Mouse (Mus musculus): ENCODE data around the gene Arhgap4. TPM values are rescaled to one million over a fixed set of nuclear protein-coding genes. Genes with fewer than 3 reads are reported as not detected.
A peak's percentile ranks its signal among the peaks of the same experiment; 100 is the strongest.

Arhgap4 gene
- polyA plus RNA-seq, 1 experiment from 2014 or later, result 2.3 TPM

GRCm38 (mm10) chrX:73910049-73910448 lies 11.6 kb downstream of the Arhgap4 start:
- 93% methylated on average over 1 of the region's 1 CpGs for WGBS
- no peak for DNase-seq (ENCODE audit: low spot score)

GRCm38 (mm10) chrX:73897959-73898358 lies 23.7 kb downstream of the Arhgap4 start:
- 70% methylated on average over 3 of the region's 3 CpGs for WGBS
- no peak overlapping the region for H3K9ac ChIP-seq (ENCODE audit: low read depth, low read length)
- no peaks in the 10 kb centered on the region for H3K9me3 ChIP-seq (ENCODE audit: control insufficient read depth, low read length)
- H3K36me3 ChIP-seq (ENCODE audit: control insufficient read depth, insufficient read depth, low read length), result no peaks in the 10 kb centered on the region
- no peaks in the 10 kb centered on the region for H3K27me3 ChIP-seq (replicated peaks; ENCODE audit: control insufficient read depth, insufficient read depth, low read length)
- DNase-seq (ENCODE audit: low spot score), result no peak
- no peak overlapping the region for H3K4me2 ChIP-seq (ENCODE audit: low read depth, low read length)
- ATAC-seq (ENCODE audit: low read depth), result no peak
- no peak overlapping the region for H3K27ac ChIP-seq (replicated peaks; ENCODE audit: low read depth, low read length)
- H3K4me3 ChIP-seq (ENCODE audit: low read depth, low read length), result no peak overlapping the region
- H3K4me1 ChIP-seq (ENCODE audit: control insufficient read depth, insufficient read depth, low read length), result no peaks in the 10 kb centered on the region

More at GRCm38 (mm10) chrX:73910049-73910448, 11.6 kb downstream of the Arhgap4 start:
- ATAC-seq (ENCODE audit: low read depth), result no peak
- Histone ChIP-seq H3K4me2 (ENCODE audit: low read depth, low read length) (no peak overlapping the region), H3K4me1 (ENCODE audit: control insufficient read depth, insufficient read depth, low read length) (no peaks in the 10 kb centered on the region), H3K4me3 (ENCODE audit: low read depth, low read length) (no peak overlapping the region), H3K27me3 (replicated peaks; ENCODE audit: control insufficient read depth, insufficient read depth, low read length) (no peaks in the 10 kb centered on the region), H3K27ac (replicated peaks; ENCODE audit: low read depth, low read length) (no peak overlapping the region), H3K9me3 (ENCODE audit: control insufficient read depth, low read length) (no peaks in the 10 kb centered on the region), H3K36me3 (ENCODE audit: control insufficient read depth, insufficient read depth, low read length) (no peaks in the 10 kb centered on the region), H3K9ac (ENCODE audit: low read depth, low read length) (no peak overlapping the region)

- H3K9ac ChIP-seq (ENCODE audit: low read depth, low read length), result no peak within 1 kb of the TSS
- H3K27ac ChIP-seq (replicated peaks; ENCODE audit: low read depth, low read length), result no peak within 1 kb of the TSS
- no peaks in the 10 kb centered on the region for H3K27me3 ChIP-seq (replicated peaks; ENCODE audit: control insufficient read depth, insufficient read depth, low read length)
- H3K4me3 ChIP-seq (ENCODE audit: low read depth, low read length), result no peak within 1 kb of the TSS
- WGBS, result 15% methylated on average over 2 of the region's 2 CpGs
- H3K9me3 ChIP-seq (ENCODE audit: control insufficient read depth, low read length), result no peaks in the 10 kb centered on the region
- no peaks in the 10 kb centered on the region for H3K4me1 ChIP-seq (ENCODE audit: control insufficient read depth, insufficient read depth, low read length)
- DNase-seq (ENCODE audit: low spot score) (peak; percentile 5), ATAC-seq (ENCODE audit: low read depth) (no peak)
- no peaks in the 10 kb centered on the region for H3K36me3 ChIP-seq (ENCODE audit: control insufficient read depth, insufficient read depth, low read length)
- H3K4me2 ChIP-seq (ENCODE audit: low read depth, low read length), result no peak within 1 kb of the TSS
Observed at GRCm38 (mm10) chrX:73895719-73896118, 26.0 kb downstream of the Arhgap4 start, which contains the start of gene L1cam. TSS of gene L1cam (minus strand) at chrX:73896105.

GRCm38 (mm10) chrX:73892833-73893232 lies 28.8 kb downstream of the Arhgap4 start:
- H3K27me3 ChIP-seq (replicated peaks; ENCODE audit: control insufficient read depth, insufficient read depth, low read length), result no peaks in the 10 kb centered on the region
- H3K4me2 ChIP-seq (ENCODE audit: low read depth, low read length), result no peak overlapping the region
- ATAC-seq (ENCODE audit: low read depth), result no peak
- DNase-seq (ENCODE audit: low spot score), result no peak
- H3K9ac ChIP-seq (ENCODE audit: low read depth, low read length), result no peak overlapping the region
- H3K36me3 ChIP-seq (ENCODE audit: control insufficient read depth, insufficient read depth, low read length), result no peaks in the 10 kb centered on the region
- no peaks in the 10 kb centered on the region for H3K9me3 ChIP-seq (ENCODE audit: control insufficient read depth, low read length)
- no peak overlapping the region for H3K27ac ChIP-seq (replicated peaks; ENCODE audit: low read depth, low read length)
- WGBS, result 98% methylated on average over 12 of the region's 14 CpGs
- H3K4me1 ChIP-seq (ENCODE audit: control insufficient read depth, insufficient read depth, low read length), result no peaks in the 10 kb centered on the region
- H3K4me3 ChIP-seq (ENCODE audit: low read depth, low read length), result no peak overlapping the region

GRCm38 (mm10) chrX:73891551-73892152 lies 30.0 kb downstream of the Arhgap4 start, which contains the start of gene Avpr2:
TSS of gene Avpr2 (plus strand) at chrX:73892102.
- DNase-seq (ENCODE audit: low spot score) (no peak), ATAC-seq (ENCODE audit: low read depth) (no peak)
- Histone ChIP-seq H3K9ac (ENCODE audit: low read depth, low read length) (no peak within 1 kb of the TSS), H3K27ac (replicated peaks; ENCODE audit: low read depth, low read length) (no peak within 1 kb of the TSS), H3K27me3 (replicated peaks; ENCODE audit: control insufficient read depth, insufficient read depth, low read length) (no peaks in the 10 kb centered on the region), H3K36me3 (ENCODE audit: control insufficient read depth, insufficient read depth, low read length) (no peaks in the 10 kb centered on the region), H3K9me3 (ENCODE audit: control insufficient read depth, low read length) (no peaks in the 10 kb centered on the region), H3K4me3 (ENCODE audit: low read depth, low read length) (no peak within 1 kb of the TSS), H3K4me1 (ENCODE audit: control insufficient read depth, insufficient read depth, low read length) (no peaks in the 10 kb centered on the region), H3K4me2 (ENCODE audit: low read depth, low read length) (no peak within 1 kb of the TSS)
- WGBS, result 72% methylated on average over 6 of the region's 6 CpGs

- Histone ChIP-seq H3K9ac (ENCODE audit: low read depth, low read length) (no peak overlapping the region), H3K27ac (replicated peaks; ENCODE audit: low read depth, low read length) (no peak overlapping the region), H3K36me3 (ENCODE audit: control insufficient read depth, insufficient read depth, low read length) (no peaks in the 10 kb centered on the region), H3K27me3 (replicated peaks; ENCODE audit: control insufficient read depth, insufficient read depth, low read length) (peaks cover 14% of the 10 kb centered on the region), H3K4me1 (ENCODE audit: control insufficient read depth, insufficient read depth, low read length) (no peaks in the 10 kb centered on the region), H3K4me2 (ENCODE audit: low read depth, low read length) (no peak overlapping the region), H3K9me3 (ENCODE audit: control insufficient read depth, low read length) (no peaks in the 10 kb centered on the region), H3K4me3 (ENCODE audit: low read depth, low read length) (no peak overlapping the region)
- no peak for ATAC-seq (ENCODE audit: low read depth)
- WGBS, result 32% methylated on average over 6 of the region's 6 CpGs
- no peak for DNase-seq (ENCODE audit: low spot score)
Observed at GRCm38 (mm10) chrX:73881463-73881862, 40.2 kb downstream of the Arhgap4 start.

GRCm38 (mm10) chrX:73881036-73881427 lies 40.6 kb downstream of the Arhgap4 start:
- no peaks in the 10 kb centered on the region for H3K9me3 ChIP-seq (ENCODE audit: control insufficient read depth, low read length)
- DNase-seq (ENCODE audit: low spot score), result no peak
- no peaks in the 10 kb centered on the region for H3K4me1 ChIP-seq (ENCODE audit: control insufficient read depth, insufficient read depth, low read length)
- H3K27me3 ChIP-seq (replicated peaks; ENCODE audit: control insufficient read depth, insufficient read depth, low read length), result peaks cover 14% of the 10 kb centered on the region
- peak overlapping the region; percentile 59; the same call in 1 of the 2 replicates for H3K9ac ChIP-seq (ENCODE audit: low read depth, low read length)
- H3K4me3 ChIP-seq (ENCODE audit: low read depth, low read length), result peak overlapping the region; percentile 40
- H3K36me3 ChIP-seq (ENCODE audit: control insufficient read depth, insufficient read depth, low read length), result no peaks in the 10 kb centered on the region
- no peak overlapping the region for H3K27ac ChIP-seq (replicated peaks; ENCODE audit: low read depth, low read length)
- 33% methylated on average over 10 of the region's 16 CpGs for WGBS
- peak overlapping the region; percentile 66 for H3K4me2 ChIP-seq (ENCODE audit: low read depth, low read length)
- ATAC-seq (ENCODE audit: low read depth), result peak; percentile 24

GRCm38 (mm10) chrX:73880194-73881035 lies 41.3 kb downstream of the Arhgap4 start:
- H3K27ac ChIP-seq (replicated peaks; ENCODE audit: low read depth, low read length), result no peak overlapping the region
- H3K9me3 ChIP-seq (ENCODE audit: control insufficient read depth, low read length), result no peaks in the 10 kb centered on the region
- no peaks in the 10 kb centered on the region for H3K4me1 ChIP-seq (ENCODE audit: control insufficient read depth, insufficient read depth, low read length)
- peak overlapping the region; percentile 66 for H3K4me2 ChIP-seq (ENCODE audit: low read depth, low read length)
- DNase-seq (ENCODE audit: low spot score), result peak; percentile 22
- H3K36me3 ChIP-seq (ENCODE audit: control insufficient read depth, insufficient read depth, low read length), result no peaks in the 10 kb centered on the region
- peak overlapping the region; percentile 59 for H3K9ac ChIP-seq (ENCODE audit: low read depth, low read length)
- 18% methylated on average over 21 of the region's 48 CpGs for WGBS
- H3K27me3 ChIP-seq (replicated peaks; ENCODE audit: control insufficient read depth, insufficient read depth, low read length), result peaks cover 14% of the 10 kb centered on the region
- peak; percentile 76 for ATAC-seq (ENCODE audit: low read depth)
- H3K4me3 ChIP-seq (ENCODE audit: low read depth, low read length), result peak overlapping the region; percentile 40
